Mouse (Mus musculus): Measurements from ENCODE around the gene Wdr3.

GRCm38 (mm10) chr3:100194210-100194609 is 32.0 kb upstream of the Wdr3 start:
- no peak for TF ChIP-seq CTCF (IDR thresholded peaks at IDR 0.05; ENCODE audit: extremely low read depth, insufficient read length, insufficient replicate concordance, low read depth, low read length)
- TF ChIP-seq POLR2A (IDR thresholded peaks at IDR 0.05; ENCODE audit: low read depth, low read length) = no peak
